Mouse (Mus musculus): ENCODE data around the gene Nlgn2. TPM values are rescaled to one million over a fixed set of nuclear protein-coding genes. Genes with fewer than 3 reads are reported as not detected.

The Nlgn2 gene
- polyA plus RNA-seq, 1 experiment: 19.6 TPM

GRCm38 (mm10) chr11:69877878-69878277, 40.3 kb upstream of the Nlgn2 start, which contains the start of gene Tmem95:
Gene Tmem95 (minus strand): TSS chr11:69878018.
- Histone ChIP-seq H3K4me3 (ENCODE audit: low read depth, low read length) (peak within 1 kb of the TSS; percentile 32), H3K4me1 (ENCODE audit: control insufficient read depth, insufficient read depth, low read length) (peaks cover 1% of the 10 kb centered on the region), H3K36me3 (ENCODE audit: control insufficient read depth, insufficient read depth, low read length, poor library complexity, severe bottlenecking) (no peaks in the 10 kb centered on the region), H3K27ac (ENCODE audit: insufficient read depth, low read length) (peak within 1 kb of the TSS; percentile 81), H3K27me3 (ENCODE audit: control insufficient read depth, insufficient read depth, low read length, poor library complexity, severe bottlenecking) (no peaks in the 10 kb centered on the region), H3K9ac (ENCODE audit: low read depth, poor library complexity, severe bottlenecking) (peak within 1 kb of the TSS; percentile 79), H3K9me3 (replicated peaks; ENCODE audit: control insufficient read depth, insufficient read depth, low read length, poor library complexity, severe bottlenecking) (no peaks in the 10 kb centered on the region)
- no peak for TF ChIP-seq EP300 (IDR thresholded peaks at IDR 0.05; ENCODE audit: insufficient read depth, low read depth, low read length)
- no peak for TF ChIP-seq POLR2A (IDR thresholded peaks at IDR 0.05; ENCODE audit: insufficient read depth, low read length)
- TF ChIP-seq CTCF (IDR thresholded peaks at IDR 0.05; ENCODE audit: low read depth, low read length): no peak

GRCm38 (mm10) chr11:69876867-69877266, 39.3 kb upstream of the Nlgn2 start:
- H3K4me3 ChIP-seq (ENCODE audit: low read depth, low read length): peak overlapping the region; percentile 32
- peak overlapping the region; percentile 79 for H3K9ac ChIP-seq (ENCODE audit: low read depth, poor library complexity, severe bottlenecking)
- peak overlapping the region; percentile 81 for H3K27ac ChIP-seq (ENCODE audit: insufficient read depth, low read length)

GRCm38 (mm10) chr11:69876186-69876585, 38.6 kb upstream of the Nlgn2 start:
- Histone ChIP-seq H3K4me1 (ENCODE audit: control insufficient read depth, insufficient read depth, low read length) (peaks cover 1% of the 10 kb centered on the region), H3K9me3 (replicated peaks; ENCODE audit: control insufficient read depth, insufficient read depth, low read length, poor library complexity, severe bottlenecking) (no peaks in the 10 kb centered on the region), H3K27me3 (ENCODE audit: control insufficient read depth, insufficient read depth, low read length, poor library complexity, severe bottlenecking) (no peaks in the 10 kb centered on the region), H3K36me3 (ENCODE audit: control insufficient read depth, insufficient read depth, low read length, poor library complexity, severe bottlenecking) (no peaks in the 10 kb centered on the region), H3K27ac (ENCODE audit: insufficient read depth, low read length) (peak overlapping the region; percentile 29; the same call in 1 of the 2 replicates), H3K4me3 (ENCODE audit: low read depth, low read length) (no peak overlapping the region), H3K9ac (ENCODE audit: low read depth, poor library complexity, severe bottlenecking) (peak overlapping the region; percentile 79; the same call in 1 of the 2 replicates)
- no peak for TF ChIP-seq POLR2A (IDR thresholded peaks at IDR 0.05; ENCODE audit: insufficient read depth, low read length)
- no peak for TF ChIP-seq CTCF (IDR thresholded peaks at IDR 0.05; ENCODE audit: low read depth, low read length)
- TF ChIP-seq EP300 (IDR thresholded peaks at IDR 0.05; ENCODE audit: insufficient read depth, low read depth, low read length): no peak

More at GRCm38 (mm10) chr11:69876867-69877266, 39.3 kb upstream of the Nlgn2 start:
- Histone ChIP-seq H3K27me3 (ENCODE audit: control insufficient read depth, insufficient read depth, low read length, poor library complexity, severe bottlenecking) (no peaks in the 10 kb centered on the region), H3K36me3 (ENCODE audit: control insufficient read depth, insufficient read depth, low read length, poor library complexity, severe bottlenecking) (no peaks in the 10 kb centered on the region), H3K9me3 (replicated peaks; ENCODE audit: control insufficient read depth, insufficient read depth, low read length, poor library complexity, severe bottlenecking) (no peaks in the 10 kb centered on the region), H3K4me1 (ENCODE audit: control insufficient read depth, insufficient read depth, low read length) (peaks cover 1% of the 10 kb centered on the region)
- no peak for TF ChIP-seq POLR2A (IDR thresholded peaks at IDR 0.05; ENCODE audit: insufficient read depth, low read length)
- peak; percentile 59; the same call in 1 of the 2 replicates for TF ChIP-seq EP300 (IDR thresholded peaks at IDR 0.05; ENCODE audit: insufficient read depth, low read depth, low read length)
- TF ChIP-seq CTCF (IDR thresholded peaks at IDR 0.05; ENCODE audit: low read depth, low read length): peak; percentile 85

- no peak overlapping the region for H3K27ac ChIP-seq (ENCODE audit: insufficient read depth, low read length)
- no peaks in the 10 kb centered on the region for H3K4me1 ChIP-seq (ENCODE audit: control insufficient read depth, insufficient read depth, low read length)
- H3K27me3 ChIP-seq (ENCODE audit: control insufficient read depth, insufficient read depth, low read length, poor library complexity, severe bottlenecking): no peaks in the 10 kb centered on the region
- no peak overlapping the region for H3K9ac ChIP-seq (ENCODE audit: low read depth, poor library complexity, severe bottlenecking)
- H3K4me3 ChIP-seq (ENCODE audit: low read depth, low read length): no peak overlapping the region
- no peaks in the 10 kb centered on the region for H3K36me3 ChIP-seq (ENCODE audit: control insufficient read depth, insufficient read depth, low read length, poor library complexity, severe bottlenecking)
- TF ChIP-seq EP300 (IDR thresholded peaks at IDR 0.05; ENCODE audit: insufficient read depth, low read depth, low read length) (no peak), CTCF (IDR thresholded peaks at IDR 0.05; ENCODE audit: low read depth, low read length) (no peak), POLR2A (IDR thresholded peaks at IDR 0.05; ENCODE audit: insufficient read depth, low read length) (no peak)
- H3K9me3 ChIP-seq (replicated peaks; ENCODE audit: control insufficient read depth, insufficient read depth, low read length, poor library complexity, severe bottlenecking): no peaks in the 10 kb centered on the region
Measured at GRCm38 (mm10) chr11:69872451-69872850, 34.9 kb upstream of the Nlgn2 start.

- no peak overlapping the region for H3K27ac ChIP-seq (ENCODE audit: insufficient read depth, low read length)
- TF ChIP-seq EP300 (IDR thresholded peaks at IDR 0.05; ENCODE audit: insufficient read depth, low read depth, low read length) (no peak), POLR2A (IDR thresholded peaks at IDR 0.05; ENCODE audit: insufficient read depth, low read length) (no peak), CTCF (IDR thresholded peaks at IDR 0.05; ENCODE audit: low read depth, low read length) (no peak)
- no peak overlapping the region for H3K4me3 ChIP-seq (ENCODE audit: low read depth, low read length)
- H3K9me3 ChIP-seq (replicated peaks; ENCODE audit: control insufficient read depth, insufficient read depth, low read length, poor library complexity, severe bottlenecking): no peaks in the 10 kb centered on the region
- no peaks in the 10 kb centered on the region for H3K27me3 ChIP-seq (ENCODE audit: control insufficient read depth, insufficient read depth, low read length, poor library complexity, severe bottlenecking)
- no peaks in the 10 kb centered on the region for H3K4me1 ChIP-seq (ENCODE audit: control insufficient read depth, insufficient read depth, low read length)
- H3K9ac ChIP-seq (ENCODE audit: low read depth, poor library complexity, severe bottlenecking): no peak overlapping the region
- no peaks in the 10 kb centered on the region for H3K36me3 ChIP-seq (ENCODE audit: control insufficient read depth, insufficient read depth, low read length, poor library complexity, severe bottlenecking)
Measured at GRCm38 (mm10) chr11:69871822-69872221, 34.2 kb upstream of the Nlgn2 start.

- no peak for TF ChIP-seq POLR2A (IDR thresholded peaks at IDR 0.05; ENCODE audit: insufficient read depth, low read length)
- no peak for TF ChIP-seq CTCF (IDR thresholded peaks at IDR 0.05; ENCODE audit: low read depth, low read length)
- TF ChIP-seq EP300 (IDR thresholded peaks at IDR 0.05; ENCODE audit: insufficient read depth, low read depth, low read length): no peak
- Histone ChIP-seq H3K9me3 (replicated peaks; ENCODE audit: control insufficient read depth, insufficient read depth, low read length, poor library complexity, severe bottlenecking) (no peaks in the 10 kb centered on the region), H3K27me3 (ENCODE audit: control insufficient read depth, insufficient read depth, low read length, poor library complexity, severe bottlenecking) (no peaks in the 10 kb centered on the region), H3K27ac (ENCODE audit: insufficient read depth, low read length) (no peak overlapping the region), H3K4me1 (ENCODE audit: control insufficient read depth, insufficient read depth, low read length) (no peaks in the 10 kb centered on the region), H3K4me3 (ENCODE audit: low read depth, low read length) (no peak overlapping the region), H3K36me3 (ENCODE audit: control insufficient read depth, insufficient read depth, low read length, poor library complexity, severe bottlenecking) (no peaks in the 10 kb centered on the region), H3K9ac (ENCODE audit: low read depth, poor library complexity, severe bottlenecking) (no peak overlapping the region)
Measured at GRCm38 (mm10) chr11:69870289-69871069, 32.9 kb upstream of the Nlgn2 start.

Data from ES-Bruce4 (cell line).